Comparison of ENCODE assay signal across 31 mouse cellular contexts in the genomic region with DNA sequence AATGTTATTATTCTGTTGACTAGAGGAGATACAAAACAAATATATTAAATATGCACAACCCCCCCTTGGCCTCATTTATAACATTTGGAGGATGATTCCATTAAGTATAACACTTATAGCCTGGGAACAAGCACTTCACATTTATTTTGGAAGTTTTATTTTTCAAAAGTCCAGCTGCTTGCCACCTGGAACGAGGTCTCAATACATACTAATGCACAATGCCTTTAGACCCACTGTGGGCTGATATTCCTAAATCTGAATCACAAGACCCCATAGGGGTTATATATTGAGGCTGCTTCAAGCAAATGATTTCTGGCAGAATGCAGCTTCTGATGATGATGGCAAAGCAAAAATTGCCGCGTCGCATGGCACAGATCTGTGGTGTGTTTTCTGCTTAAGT. TPM values are rescaled to one million over a fixed set of nuclear protein-coding genes. Genes with fewer than 3 reads are reported as not detected.
A peak's percentile ranks its signal among the peaks of the same experiment; 100 is the strongest.
DNase-seq lines count a peak whose midpoint lies in the region; ATAC-seq lines count a peak whose summit lies in the region.
"Had no signal": no experiment of that assay in that cellular context is flagged by ENCODE, and none has a peak within 500 bp of the region (broad histone marks: within the 10 kb centered on the region; RNA-seq: fewer than 3 reads in every experiment).

No protein-coding gene starts in this region.

- H3K27ac ChIP-seq in embryonic facial prominence, embryonic 11.5 days (replicated peaks; ENCODE audit: low read depth, low read length), result no peak overlapping the region
- H3K27ac ChIP-seq in embryonic facial prominence, embryonic 10.5 days (replicated peaks), result no peak overlapping the region
- no peak overlapping the region for H3K27ac ChIP-seq in limb, embryonic 12.5 days
- H3K27ac ChIP-seq in limb, embryonic 10.5 days, result no peak overlapping the region
- no peak overlapping the region for H3K27ac ChIP-seq in neural tube, embryonic 12.5 days
- H3K27ac ChIP-seq: embryonic facial prominence, embryonic 12.5 days; heart, embryonic 13.5 days; kidney, embryonic 15.5 days; layer of hippocampus, adult 2 months; liver, embryonic 14.5 days; macrophage had no signal

- DNase-seq in embryonic facial prominence, embryonic 11.5 days (ENCODE audit: low spot score), result no peak
- DNase-seq in embryonic facial prominence, embryonic 10.5 days (ENCODE audit: low spot score), result no peak
- DNase-seq in limb, embryonic 10.5 days (ENCODE audit: low spot score), result no peak
- DNase-seq in neural tube, embryonic 10.5 days (ENCODE audit: extremely low spot score, low spot score), result no peak
- DNase-seq in left cerebral cortex, adult 11 months (ENCODE audit: low spot score), result no peak
- no peak for DNase-seq in urinary bladder, adult 18-20 months (ENCODE audit: low spot score in 2 of 2)
- DNase-seq: adrenal gland, adult 2 months; adrenal gland, postnatal 36 days; cerebellum, adult 2 months; cerebellum, postnatal 14 days; heart, postnatal 10 days; kidney, adult 18-20 months; kidney, postnatal 25 days; left cerebral cortex, postnatal 4 days; liver; lung, adult 2 months; lung, postnatal 10 days; thymus, postnatal 4 days had no signal

- no peaks in the 10 kb centered on the region for H3K4me1 ChIP-seq in embryonic facial prominence, embryonic 11.5 days (ENCODE audit: control insufficient read depth, insufficient read depth, low read length)
- peaks cover 10% of the 10 kb centered on the region; the same call in 1 of the 2 replicates for H3K4me1 ChIP-seq in embryonic facial prominence, embryonic 10.5 days
- peaks cover 5% of the 10 kb centered on the region; the same call in 1 of the 2 replicates for H3K4me1 ChIP-seq in limb, embryonic 12.5 days (replicated peaks)
- H3K4me1 ChIP-seq in limb, embryonic 10.5 days, result peaks cover 9% of the 10 kb centered on the region; the same call in 1 of the 2 replicates
- peaks cover 12% of the 10 kb centered on the region for H3K4me1 ChIP-seq in neural tube, embryonic 12.5 days
- H3K4me1 ChIP-seq: embryonic facial prominence, embryonic 12.5 days; heart, embryonic 13.5 days; kidney, embryonic 15.5 days had no signal

- H3K27me3 ChIP-seq in embryonic facial prominence, embryonic 11.5 days (ENCODE audit: control insufficient read depth, insufficient read depth, low read length), result peaks cover 8% of the 10 kb centered on the region
- peaks cover 82% of the 10 kb centered on the region for H3K27me3 ChIP-seq in embryonic facial prominence, embryonic 10.5 days (replicated peaks; ENCODE audit: low read depth, poor library complexity, severe bottlenecking)
- H3K27me3 ChIP-seq in limb, embryonic 12.5 days, result peaks cover 23% of the 10 kb centered on the region
- H3K27me3 ChIP-seq in limb, embryonic 10.5 days (ENCODE audit: low read depth, poor library complexity, severe bottlenecking), result peaks cover 28% of the 10 kb centered on the region
- H3K27me3 ChIP-seq in neural tube, embryonic 12.5 days (replicated peaks), result peaks cover 11% of the 10 kb centered on the region
- H3K27me3 ChIP-seq: CH12.LX had no signal

- no peak overlapping the region for H3K4me3 ChIP-seq in embryonic facial prominence, embryonic 11.5 days (ENCODE audit: low read depth, low read length)
- H3K4me3 ChIP-seq in embryonic facial prominence, embryonic 10.5 days, result no peak overlapping the region
- H3K4me3 ChIP-seq in limb, embryonic 12.5 days (replicated peaks), result no peak overlapping the region
- H3K4me3 ChIP-seq in limb, embryonic 10.5 days, result no peak overlapping the region
- H3K4me3 ChIP-seq in neural tube, embryonic 12.5 days, result no peak overlapping the region
- H3K4me3 ChIP-seq: embryonic facial prominence, embryonic 12.5 days; heart, embryonic 13.5 days; kidney, embryonic 15.5 days; layer of hippocampus, adult 2 months had no signal

- WGBS in embryonic facial prominence, embryonic 11.5 days, result 54% methylated on average over 4 of the region's 4 CpGs
- WGBS in embryonic facial prominence, embryonic 10.5 days, result 53% methylated on average over 4 of the region's 4 CpGs
- 74% methylated on average over 4 of the region's 4 CpGs for WGBS in limb, embryonic 12.5 days
- WGBS in limb, embryonic 10.5 days, result 82% methylated on average over 4 of the region's 4 CpGs
- WGBS in neural tube, embryonic 12.5 days, result 19% methylated on average over 4 of the region's 4 CpGs

- H3K36me3 ChIP-seq in embryonic facial prominence, embryonic 11.5 days (replicated peaks; ENCODE audit: control insufficient read depth, insufficient read depth, low read depth, low read length), result no peaks in the 10 kb centered on the region
- H3K36me3 ChIP-seq in embryonic facial prominence, embryonic 10.5 days (replicated peaks), result no peaks in the 10 kb centered on the region
- H3K36me3 ChIP-seq in limb, embryonic 12.5 days, result no peaks in the 10 kb centered on the region
- no peaks in the 10 kb centered on the region for H3K36me3 ChIP-seq in limb, embryonic 10.5 days
- no peaks in the 10 kb centered on the region for H3K36me3 ChIP-seq in neural tube, embryonic 12.5 days
- H3K36me3 ChIP-seq: embryonic facial prominence, embryonic 12.5 days; heart, embryonic 13.5 days; kidney, embryonic 15.5 days had no signal

- no peak overlapping the region for H3K9ac ChIP-seq in embryonic facial prominence, embryonic 11.5 days (replicated peaks; ENCODE audit: low read length)
- H3K9ac ChIP-seq in limb, embryonic 12.5 days (replicated peaks), result no peak overlapping the region
- H3K9ac ChIP-seq in neural tube, embryonic 12.5 days, result no peak overlapping the region
- H3K9ac ChIP-seq: embryonic facial prominence, embryonic 12.5 days; heart, embryonic 13.5 days; kidney, embryonic 15.5 days; liver, embryonic 14.5 days had no signal

- ATAC-seq in embryonic facial prominence, embryonic 11.5 days (replicated peaks; ENCODE audit: insufficient number of reproducible peaks, low FRiP score, low TSS enrichment, low read depth), result 0 out of 2 replicates have a peak, but pooled peaks have one; percentile 3
- no peak for ATAC-seq in limb, embryonic 12.5 days (ENCODE audit: insufficient number of reproducible peaks, insufficient read depth, low FRiP score, low TSS enrichment, low read depth)
- ATAC-seq in neural tube, embryonic 12.5 days (ENCODE audit: low FRiP score, low read depth), result peak; percentile 51; the same call in 1 of the 2 replicates
- ATAC-seq: activated CD4-positive, CD25-positive, alpha-beta regulatory T cell, adult 4 months had no signal

- no peaks in the 10 kb centered on the region for H3K9me3 ChIP-seq in embryonic facial prominence, embryonic 11.5 days (replicated peaks; ENCODE audit: control insufficient read depth, low read length)
- H3K9me3 ChIP-seq in embryonic facial prominence, embryonic 10.5 days, result no peaks in the 10 kb centered on the region
- H3K9me3 ChIP-seq in limb, embryonic 12.5 days, result no peaks in the 10 kb centered on the region
- H3K9me3 ChIP-seq in limb, embryonic 10.5 days (replicated peaks), result no peaks in the 10 kb centered on the region
- no peaks in the 10 kb centered on the region for H3K9me3 ChIP-seq in neural tube, embryonic 12.5 days
- H3K9me3 ChIP-seq: embryonic facial prominence, embryonic 12.5 days; heart, embryonic 13.5 days; kidney, embryonic 15.5 days had no signal

- no peak overlapping the region for H3K4me2 ChIP-seq in embryonic facial prominence, embryonic 11.5 days (ENCODE audit: low read depth, low read length)
- 0 out of 2 replicates have a peak overlapping the region, but pooled peaks have one; percentile 31 for H3K4me2 ChIP-seq in limb, embryonic 12.5 days
- peak overlapping the region; percentile 31 for H3K4me2 ChIP-seq in neural tube, embryonic 12.5 days (replicated peaks)
- H3K4me2 ChIP-seq: embryonic facial prominence, embryonic 12.5 days; heart, embryonic 13.5 days; kidney, embryonic 15.5 days had no signal

RNA-seq across cellular contexts. Expression of a gene that starts 25.3 kb away (rescaled TPM):
- 6.8 and 10.7 TPM in 2 replicates for polyA plus RNA-seq in embryonic facial prominence, embryonic 11.5 days (2014; fragmentation: Nextera tagmentation; extraction: Ambion mirVana)
- polyA plus RNA-seq in embryonic facial prominence, embryonic 10.5 days (2016; fragmentation: Nextera tagmentation; extraction: Ambion mirVana), result 6.1 and 7.2 TPM in 2 replicates
- polyA plus RNA-seq in limb, embryonic 12.5 days (2016; fragmentation: Nextera tagmentation; extraction: Ambion mirVana), result not detected in 2 replicates
- not detected in 2 replicates for polyA plus RNA-seq in limb, embryonic 10.5 days (2016; fragmentation: Nextera tagmentation; extraction: Ambion mirVana)
- polyA plus RNA-seq in neural tube, embryonic 12.5 days (2016; fragmentation: Nextera tagmentation; extraction: Ambion mirVana), result not detected in 2 replicates
- polyA plus RNA-seq: activated CD4-positive, CD25-positive, alpha-beta regulatory T cell, adult 4 months; adrenal gland, adult 2 months; C2C12; cerebellum, adult 2 months; heart, embryonic 13.5 days; intestine, embryonic 14.5 days; kidney, embryonic 15.5 days; liver, embryonic 14.5 days; macrophage; stomach, embryonic 14.5 days had no signal
